Mouse (Mus musculus): ENCODE measurements around the gene Lpp.

Lpp gene

DNA sequence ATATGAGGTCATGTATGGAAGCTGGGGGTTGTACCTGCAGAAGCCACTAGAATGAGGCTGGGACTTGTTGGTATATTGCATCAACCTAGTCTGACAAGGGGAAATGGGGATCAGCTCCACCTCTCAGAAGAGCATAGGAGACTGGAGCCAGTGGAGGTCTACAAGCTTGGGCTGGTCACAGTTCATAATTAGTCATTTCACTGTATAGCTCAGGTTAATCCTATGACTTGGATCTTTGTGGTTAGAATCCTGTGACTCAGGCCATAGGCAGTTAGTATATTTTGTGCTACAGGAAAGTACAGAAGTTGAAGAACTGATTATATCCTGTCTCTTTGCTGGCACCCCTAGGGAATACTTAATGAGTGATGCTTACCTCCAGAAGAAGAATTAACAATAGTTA, 285.6 kb downstream of the Lpp start:
- DNase-seq (ENCODE audit: low spot score in 2 of 2) = no peak

DNA sequence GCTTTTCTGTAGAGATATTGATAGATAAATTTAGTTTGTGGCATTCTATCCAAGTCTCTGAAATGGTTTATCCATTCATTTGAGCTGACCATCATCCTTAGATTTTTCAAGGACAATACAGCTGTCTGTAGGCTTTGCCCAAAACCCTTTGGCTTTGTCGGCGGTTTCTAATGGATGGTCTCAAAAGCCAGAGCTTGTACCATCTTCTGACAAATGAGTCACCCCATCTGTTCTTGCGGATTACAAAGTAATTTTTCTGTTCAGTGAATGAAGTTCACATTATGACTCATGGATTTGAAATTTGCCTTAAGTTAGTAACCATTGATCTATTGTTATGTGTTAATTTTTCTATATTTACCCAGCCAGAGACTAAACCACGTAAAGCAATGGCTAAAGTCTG, 301.8 kb downstream of the Lpp start:
- no peak for DNase-seq (ENCODE audit: low spot score in 2 of 2)

DNA sequence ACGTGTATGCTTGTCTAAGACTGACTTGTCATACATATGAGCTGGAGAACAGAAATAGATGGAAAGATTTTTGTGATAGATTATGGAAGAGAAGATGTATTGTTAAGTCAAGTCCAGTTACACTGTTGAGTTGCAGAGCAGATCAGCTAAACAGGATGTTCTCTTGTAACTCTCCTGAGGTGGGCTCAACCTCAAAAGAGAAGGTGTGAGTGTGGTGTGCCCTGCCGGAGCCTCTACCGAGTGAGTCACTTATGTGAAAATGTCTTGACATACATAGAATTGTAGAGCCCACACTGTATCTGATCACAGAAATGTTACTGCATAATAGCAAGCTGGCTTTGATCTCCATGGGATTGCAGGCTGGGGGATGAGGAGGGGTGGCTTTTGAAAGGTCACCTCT, 310.9 kb downstream of the Lpp start:
- DNase-seq (ENCODE audit: low spot score in 2 of 2) = no peak

DNA sequence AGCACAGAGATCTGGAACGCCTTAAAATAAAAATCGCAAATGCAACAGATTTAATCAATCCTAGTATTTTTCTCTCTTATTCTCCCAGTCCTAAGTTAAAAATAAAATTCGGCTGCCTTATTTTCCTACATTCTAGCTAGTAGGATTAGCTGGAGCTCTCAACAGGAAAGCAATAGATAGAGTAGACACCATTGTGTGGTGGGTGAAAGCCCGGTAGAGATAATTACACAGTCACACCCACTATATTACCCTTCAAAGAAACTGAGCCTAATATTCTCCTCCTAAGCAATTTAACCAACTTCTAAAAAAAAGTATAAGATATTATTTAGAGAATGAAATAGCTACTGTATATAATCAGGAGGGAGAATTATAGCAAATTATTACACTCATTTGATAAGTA, 330.3 kb downstream of the Lpp start:
- no peak for DNase-seq (ENCODE audit: low spot score in 2 of 2)

DNA sequence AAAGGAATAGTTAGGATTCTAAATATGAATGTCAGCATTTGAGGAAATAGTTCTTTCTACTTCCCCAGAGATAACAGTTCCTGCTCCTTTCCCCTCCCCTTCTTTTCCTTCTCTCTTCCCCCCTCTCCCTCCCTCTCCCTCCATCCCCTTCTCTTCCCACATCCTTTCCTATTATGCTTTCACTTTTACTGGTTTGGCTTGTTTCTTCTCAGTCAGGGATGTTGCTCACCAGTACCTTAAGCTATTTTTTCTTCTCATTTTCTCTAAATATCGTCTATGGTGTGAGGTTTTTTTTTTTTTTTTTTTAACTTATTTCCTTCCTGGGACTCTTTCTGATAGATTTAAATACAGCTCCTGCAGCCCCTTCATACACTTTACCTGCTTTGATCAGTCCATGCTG, 339.4 kb downstream of the Lpp start:
- DNase-seq (ENCODE audit: low spot score in 2 of 2) = no peak

DNA sequence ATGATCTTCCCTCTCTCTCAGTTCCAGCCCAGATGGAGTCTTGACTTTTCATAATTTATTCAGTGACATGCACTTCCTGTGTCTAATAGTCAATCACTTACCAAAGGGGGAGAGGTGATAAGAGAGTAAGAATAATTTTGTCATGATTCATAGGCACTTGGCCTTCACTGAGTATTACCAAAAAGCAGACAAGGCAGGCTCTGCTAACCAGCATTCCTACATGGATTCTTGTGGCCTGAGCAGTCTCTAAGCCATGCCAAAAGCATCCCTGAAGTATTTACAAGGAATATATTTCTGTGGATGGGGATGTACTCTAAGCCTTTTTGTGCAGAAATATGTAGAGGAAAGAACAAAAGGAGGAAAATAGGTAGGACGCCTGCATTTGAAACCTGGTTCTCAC, 340.0 kb downstream of the Lpp start:
- no peak for DNase-seq (ENCODE audit: low spot score in 2 of 2)

DNA sequence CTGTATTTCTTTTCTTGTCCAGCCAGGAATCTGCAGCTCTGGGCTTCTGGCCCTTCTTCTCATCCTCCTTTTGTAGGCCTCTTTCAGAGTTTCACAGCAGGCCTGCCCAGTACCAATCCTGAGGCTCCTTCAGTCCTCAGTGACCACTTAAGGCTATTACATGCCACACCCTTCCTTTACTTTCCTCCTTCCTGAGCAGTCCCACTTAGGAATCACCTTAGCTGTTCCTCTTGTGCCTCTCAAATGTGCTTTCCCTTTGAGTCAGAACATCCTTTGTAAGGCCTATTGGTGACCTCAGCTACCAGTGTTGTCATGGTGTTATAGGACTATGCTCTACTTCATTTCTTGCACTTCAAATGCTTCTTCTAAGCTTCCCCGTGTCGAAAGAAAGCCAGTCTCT, 342.4 kb downstream of the Lpp start:
- DNase-seq (ENCODE audit: low spot score in 2 of 2) = no peak

DNA sequence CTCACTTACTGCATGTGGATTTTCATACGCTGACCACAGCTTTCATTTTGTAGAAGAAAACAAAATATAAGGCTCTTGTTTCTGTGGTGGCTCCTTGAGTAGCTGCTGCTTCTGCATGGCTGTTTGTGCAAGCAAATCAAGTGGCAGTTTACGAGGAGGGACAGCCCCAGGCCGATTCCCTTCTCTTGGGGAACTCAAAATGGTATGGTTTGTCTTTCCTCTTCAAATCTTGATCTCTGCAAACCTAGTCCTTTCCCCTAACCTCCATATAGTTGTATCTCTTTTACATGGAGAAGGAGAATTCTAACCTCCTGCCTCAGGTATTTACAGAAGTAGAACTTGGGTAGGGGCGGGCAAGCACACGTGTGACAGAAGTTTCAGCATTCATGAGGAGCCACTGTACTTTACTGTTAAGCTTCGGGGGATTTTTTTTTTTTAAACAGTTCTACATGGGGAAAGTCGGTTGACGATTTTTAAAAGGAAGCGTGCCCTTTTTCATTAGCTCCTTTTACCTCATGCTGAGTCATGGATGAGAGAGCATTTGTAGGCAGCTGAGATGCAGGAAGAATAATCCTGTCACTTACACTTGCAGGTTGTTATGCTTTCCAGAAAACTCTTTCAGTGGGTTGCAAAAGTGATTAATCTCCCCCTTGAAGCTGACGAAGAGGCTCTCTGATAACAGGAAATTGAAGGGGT, 344.2 kb downstream of the Lpp start:
- no peak for DNase-seq (ENCODE audit: low spot score in 2 of 2)

DNA sequence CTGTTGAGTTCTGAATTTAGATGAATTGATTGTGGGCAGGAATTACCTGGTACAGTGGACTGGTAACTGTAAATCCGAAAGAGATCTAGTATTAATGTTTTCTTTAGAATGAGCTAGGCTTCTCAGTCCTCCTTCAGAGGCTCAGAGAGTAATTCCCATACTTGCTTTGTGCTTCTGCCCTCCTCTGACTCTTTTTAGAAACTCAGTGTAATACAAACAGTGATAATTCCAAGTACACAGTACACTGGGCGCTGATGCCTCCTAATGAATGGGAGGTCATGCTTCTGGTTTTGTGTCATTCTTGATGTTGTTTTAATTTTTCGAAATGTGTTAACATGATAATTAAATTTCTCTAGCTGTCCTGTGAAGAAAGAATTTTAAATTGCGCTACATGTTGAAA, 347.4 kb downstream of the Lpp start:
- no peak for DNase-seq (ENCODE audit: low spot score in 2 of 2)

DNA sequence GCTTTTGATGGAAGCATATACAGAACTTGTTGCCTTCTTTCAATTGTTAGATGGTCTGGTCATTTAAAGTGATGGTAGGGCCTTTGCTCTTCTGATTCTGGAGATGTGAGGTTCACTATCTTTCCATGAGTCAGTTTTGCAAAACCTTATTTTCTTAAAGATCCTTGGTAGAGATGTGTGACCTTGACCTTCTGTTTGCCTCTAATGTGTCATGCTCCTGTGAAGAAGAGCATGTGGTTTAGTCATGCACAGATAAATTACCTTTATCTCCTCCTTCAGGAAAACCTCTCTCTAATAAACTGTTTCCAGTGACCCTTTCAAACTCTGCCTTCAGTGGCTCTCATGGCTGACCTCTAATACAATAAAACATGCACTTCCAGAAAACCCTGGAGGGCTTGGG, 356.5 kb downstream of the Lpp start:
- no peak for DNase-seq (ENCODE audit: low spot score in 2 of 2)

DNA sequence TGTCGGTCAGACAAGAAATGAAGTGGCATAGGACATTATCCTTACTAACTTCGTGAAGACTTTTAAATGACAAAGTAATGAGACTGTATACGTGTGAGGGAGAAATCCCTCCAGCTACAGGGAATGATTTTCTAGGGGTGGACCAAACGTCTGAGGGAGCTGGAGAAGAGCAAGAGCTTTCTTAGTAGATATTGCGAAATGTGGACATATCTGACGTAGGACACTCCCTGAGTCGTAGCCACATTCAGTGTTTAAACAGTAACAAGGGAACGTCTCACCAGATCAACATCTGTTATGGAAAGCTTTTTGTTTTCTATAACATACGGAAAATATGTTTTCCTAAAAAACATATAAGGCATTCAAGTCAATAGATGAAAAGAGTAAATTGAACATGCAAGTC, 362.8 kb downstream of the Lpp start:
- DNase-seq (ENCODE audit: low spot score in 2 of 2) = no peak

DNA sequence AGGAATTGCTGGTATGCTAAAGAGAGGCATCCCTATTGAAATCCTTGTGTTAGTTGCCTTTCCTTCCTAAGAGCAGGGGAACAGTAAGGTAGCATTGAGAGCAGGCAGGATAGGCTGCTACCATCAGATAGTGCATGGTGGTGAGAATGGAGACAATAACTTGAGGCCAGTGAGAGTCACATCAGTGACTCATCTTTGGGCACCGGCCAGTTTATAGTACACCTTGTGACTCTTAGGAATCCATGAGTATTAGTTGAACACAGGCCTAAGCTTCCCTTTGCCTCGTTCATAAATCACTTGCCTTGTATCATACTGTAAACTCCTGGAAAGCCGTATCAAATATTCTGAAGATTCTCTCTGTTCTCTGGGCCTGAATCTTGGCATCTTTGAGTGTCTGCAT, 372.7 kb downstream of the Lpp start:
- no peak for DNase-seq (ENCODE audit: low spot score in 2 of 2)

DNA sequence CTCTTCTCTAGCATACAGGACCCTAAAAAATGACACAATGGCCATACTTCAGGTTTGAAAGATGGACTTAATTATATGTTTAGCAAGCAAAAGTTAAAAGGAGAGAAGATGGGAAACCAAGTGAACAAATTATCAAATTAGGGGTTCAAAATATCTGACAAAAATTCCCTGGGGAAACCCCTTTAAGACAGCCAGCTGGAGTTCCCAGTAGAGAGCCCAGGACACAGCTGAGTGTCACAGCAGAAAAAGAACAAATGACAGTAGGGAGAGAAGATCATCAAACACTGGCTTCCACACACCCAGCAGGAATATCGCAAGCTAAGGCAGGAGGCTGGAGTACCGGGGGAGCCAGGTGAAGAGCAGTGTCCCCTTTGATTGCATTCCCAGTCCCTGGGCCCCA, 373.3 kb downstream of the Lpp start:
- DNase-seq (ENCODE audit: low spot score in 2 of 2) = no peak

DNA sequence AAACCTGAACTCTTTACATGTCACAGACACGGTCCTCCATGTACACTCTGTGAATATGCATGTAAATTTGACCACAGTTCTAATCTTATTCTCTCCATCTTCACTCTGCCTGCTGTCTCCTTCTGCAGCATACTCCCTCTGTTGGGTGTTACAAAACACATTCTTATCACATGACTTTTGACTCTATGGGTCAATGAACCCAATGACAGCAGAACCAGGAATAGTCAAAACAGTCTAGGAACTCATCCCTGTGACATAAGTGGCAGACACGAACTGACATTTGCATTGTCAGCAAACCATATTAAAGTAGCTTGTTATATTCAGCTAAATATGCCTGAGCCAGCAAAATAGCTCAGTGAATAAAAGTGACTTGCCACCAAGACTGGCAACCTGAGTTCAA, 383.7 kb downstream of the Lpp start:
- no peak for DNase-seq (ENCODE audit: low spot score in 2 of 2)

DNA sequence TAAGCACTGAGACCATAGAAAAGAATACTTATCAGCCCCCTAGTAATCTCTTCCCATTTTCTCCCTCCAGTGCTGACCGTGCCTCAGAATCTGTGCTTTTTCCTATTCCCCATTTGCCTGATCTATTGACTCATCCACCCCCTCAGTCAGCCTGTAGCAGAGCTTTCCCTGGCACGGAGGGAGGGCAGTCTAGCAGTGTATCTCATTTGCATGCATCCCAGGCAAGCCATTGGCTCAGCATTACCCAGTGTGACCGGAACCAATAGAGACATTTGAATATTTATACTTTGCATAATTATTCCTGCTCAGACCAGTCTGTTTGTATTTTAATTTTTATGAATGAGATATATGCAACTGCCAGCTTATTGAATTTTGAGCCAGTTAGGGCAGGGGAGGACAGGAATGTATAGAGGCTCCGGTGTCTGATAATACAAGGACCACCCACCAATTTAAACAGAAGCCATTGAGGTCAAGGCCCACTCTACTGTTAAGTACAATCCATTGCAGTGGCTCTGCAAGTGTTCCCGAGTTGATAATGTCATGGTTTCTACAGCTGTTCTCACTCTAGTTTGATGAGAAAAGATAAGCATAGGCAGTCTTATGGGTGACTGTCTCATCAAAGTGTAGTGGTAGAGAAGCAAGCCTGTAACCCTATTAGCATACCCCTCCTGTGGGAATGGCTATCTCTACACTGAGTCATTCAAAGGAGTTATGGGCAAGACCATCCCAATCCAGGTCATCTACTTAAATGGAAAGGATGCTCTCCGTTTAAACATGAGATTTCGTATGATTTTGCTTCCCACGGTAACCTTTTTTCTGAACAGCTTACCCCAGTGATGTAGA, 385.3 kb downstream of the Lpp start:
- DNase-seq (ENCODE audit: low spot score in 2 of 2) = no peak

DNA sequence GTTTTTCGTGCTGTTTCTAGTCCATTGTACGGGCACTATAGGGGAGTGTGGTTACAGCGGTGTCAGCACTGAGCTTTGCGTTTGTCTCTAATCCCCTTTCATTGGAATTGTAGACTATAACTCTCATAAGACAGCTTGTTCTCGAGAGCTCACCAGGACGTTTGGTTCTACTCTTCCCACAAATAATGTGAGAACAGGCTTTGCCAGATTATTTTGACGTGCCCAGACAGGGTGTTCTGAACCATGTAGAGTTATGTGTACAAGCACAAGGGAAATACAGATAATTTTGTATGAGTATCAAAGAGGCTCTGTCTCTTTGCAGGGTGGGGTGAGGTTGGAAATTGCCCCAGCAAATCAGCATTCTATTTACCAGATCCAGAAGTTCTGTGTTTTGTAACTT, 387.2 kb downstream of the Lpp start:
- DNase-seq (ENCODE audit: low spot score in 2 of 2) = no peak

DNA sequence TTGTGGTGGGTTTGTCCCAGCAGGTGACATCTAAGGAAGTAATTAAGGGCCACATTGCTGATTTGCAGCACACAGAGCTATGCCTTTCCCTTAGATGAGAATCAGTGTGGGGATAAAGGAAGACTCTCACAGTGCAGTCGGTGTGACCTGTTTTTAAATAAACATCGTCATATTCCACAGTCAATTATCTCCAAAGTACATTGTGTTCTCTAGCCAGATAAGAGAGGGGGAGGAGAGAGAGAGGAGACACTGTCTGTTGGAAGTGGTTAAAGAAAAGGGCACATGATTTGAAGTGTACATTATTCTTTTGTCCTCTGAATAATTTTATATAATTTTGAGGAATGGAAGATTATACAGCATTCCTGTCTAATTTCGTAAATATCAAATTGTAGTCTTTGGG, 388.6 kb downstream of the Lpp start:
- no peak for DNase-seq (ENCODE audit: low spot score in 2 of 2)

DNA sequence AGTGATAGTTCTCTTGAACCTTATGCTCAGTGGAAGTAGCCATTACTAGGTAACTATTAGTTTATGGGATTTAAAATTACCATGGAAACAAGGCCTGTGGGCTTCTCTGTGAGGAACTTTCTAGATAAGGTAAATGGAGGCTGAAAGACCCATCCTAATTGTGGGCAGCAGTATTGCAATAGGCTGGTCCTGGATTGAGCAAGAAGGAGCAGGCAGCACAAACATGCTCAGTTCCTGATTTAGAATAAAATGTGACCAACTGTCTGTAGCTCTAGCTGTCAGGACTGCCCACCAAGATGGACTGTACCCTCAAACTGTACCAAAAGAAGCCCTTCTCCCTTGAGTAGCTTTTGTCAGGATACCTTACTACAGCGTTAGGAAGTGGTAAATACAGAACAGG, 392.3 kb downstream of the Lpp start:
- no peak for DNase-seq (ENCODE audit: low spot score in 2 of 2)

DNA sequence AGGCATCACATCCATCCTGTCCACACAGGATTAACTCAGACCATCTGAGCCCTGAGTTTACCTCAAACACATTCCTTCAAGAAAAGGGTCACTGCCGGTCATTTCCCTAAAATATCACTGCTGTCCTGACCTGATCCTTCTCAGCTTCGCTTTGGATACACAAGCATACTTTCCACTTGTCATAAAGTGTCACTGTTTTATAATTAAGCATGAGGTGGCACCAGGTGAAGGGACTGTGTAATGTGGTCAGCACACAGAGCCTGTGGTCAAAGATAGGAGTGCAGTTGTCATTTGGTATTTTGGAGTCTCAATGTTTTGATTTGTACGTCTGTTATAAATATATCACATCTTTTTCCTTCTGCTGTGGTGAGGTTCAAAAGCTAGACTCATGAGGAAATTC, 395.7 kb downstream of the Lpp start:
- no peak for DNase-seq (ENCODE audit: low spot score in 2 of 2)

DNA sequence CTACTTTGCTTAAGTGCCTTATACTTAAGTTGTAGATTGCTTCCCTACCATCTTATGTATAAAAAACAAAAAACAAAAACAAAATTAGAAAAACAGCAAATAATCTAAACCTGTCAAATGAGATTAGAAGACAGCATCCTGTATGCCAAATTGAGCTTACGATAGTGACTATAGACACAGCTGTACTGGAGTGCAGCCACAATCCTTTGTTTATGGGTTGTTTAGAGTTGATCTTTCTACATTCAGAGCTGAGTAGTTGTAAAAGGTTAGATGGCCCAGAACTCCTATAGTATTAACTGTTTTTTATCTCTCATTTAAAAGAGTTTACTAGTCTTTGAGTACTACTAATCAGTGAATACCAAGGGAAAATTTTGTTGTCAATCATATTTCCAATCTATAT, 398.1 kb downstream of the Lpp start:
- DNase-seq (ENCODE audit: low spot score in 2 of 2) = no peak

DNA sequence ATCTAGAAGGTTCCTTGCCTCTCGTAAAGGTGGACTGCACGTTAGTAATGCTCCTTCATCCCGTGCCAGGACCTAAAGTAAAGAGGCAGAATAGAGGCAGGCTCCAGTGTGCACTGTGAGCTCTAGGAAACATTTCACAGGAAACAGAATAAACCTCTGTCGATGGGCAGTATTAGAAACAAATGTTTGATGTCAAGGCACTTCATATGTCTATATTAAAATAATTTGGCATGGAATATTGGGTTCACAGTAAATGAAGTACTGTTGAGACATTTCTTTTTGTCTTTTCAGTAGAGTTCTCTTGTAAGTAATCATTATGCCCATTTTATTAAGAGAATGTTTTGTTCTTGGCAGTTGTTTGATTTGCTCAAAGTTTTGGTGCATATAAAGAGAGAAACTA, 398.7 kb downstream of the Lpp start:
- DNase-seq (ENCODE audit: low spot score in 2 of 2) = no peak

DNA sequence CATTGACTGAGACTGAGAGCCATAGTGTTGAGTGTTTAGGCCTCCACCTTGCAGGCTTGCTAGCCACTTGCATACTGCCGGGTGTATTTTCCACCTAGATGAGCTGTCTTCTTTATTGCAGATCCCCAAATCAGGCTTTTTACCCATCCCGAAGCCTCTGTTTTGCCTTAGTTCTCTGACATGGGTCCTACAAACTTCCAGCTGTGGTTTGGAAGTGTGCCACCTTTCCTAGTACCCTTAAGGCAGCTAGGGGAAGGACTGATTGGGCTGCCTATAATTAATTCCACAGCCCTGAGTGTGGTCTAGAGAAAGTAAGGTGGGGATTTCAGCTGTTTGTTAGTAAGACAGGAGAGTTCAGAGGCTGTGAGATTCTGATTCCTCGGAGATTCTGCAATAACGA, 399.5 kb downstream of the Lpp start:
- no peak for DNase-seq (ENCODE audit: low spot score in 2 of 2)

DNA sequence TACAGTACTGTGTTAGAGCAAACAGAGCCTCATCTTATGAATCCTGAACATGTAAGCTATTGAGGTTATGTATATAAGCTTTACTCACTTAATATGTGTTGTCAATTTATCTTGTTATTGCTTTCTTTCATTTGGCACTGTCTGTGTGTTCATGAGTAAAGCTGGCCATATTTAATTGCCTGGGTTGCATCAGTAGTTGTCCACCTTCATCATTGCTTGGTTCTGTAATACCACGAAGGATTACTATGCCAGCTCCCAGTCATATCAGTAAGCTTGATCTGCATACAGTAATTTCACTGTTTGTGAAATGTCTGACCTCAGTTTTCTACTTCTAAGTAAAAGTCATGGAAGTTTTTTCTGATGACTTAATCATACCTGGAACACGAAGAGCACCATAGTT, 401.4 kb downstream of the Lpp start:
- DNase-seq (ENCODE audit: low spot score in 2 of 2) = no peak

DNA sequence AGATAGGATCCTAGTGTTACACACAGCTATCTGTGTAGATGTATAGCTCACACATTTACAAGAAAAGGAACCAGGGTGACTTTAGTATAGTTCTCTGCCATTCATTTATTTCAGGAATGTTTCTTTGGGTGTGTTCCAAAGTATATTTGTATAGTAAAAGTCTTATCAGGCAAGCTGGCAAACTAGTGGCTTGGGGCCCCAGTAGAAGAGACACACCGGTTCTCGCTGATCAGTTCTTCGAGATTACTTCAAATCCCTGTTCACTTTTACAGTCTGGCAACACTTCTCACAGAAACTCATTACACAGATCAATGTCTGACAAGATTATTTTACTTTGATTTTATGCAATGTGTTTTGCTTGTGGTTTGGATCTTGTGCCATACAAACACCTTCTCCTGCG, 408.0 kb downstream of the Lpp start:
- DNase-seq (ENCODE audit: low spot score in 2 of 2) = no peak

Measured in frontal cortex, postnatal 10 days (tissue).